Mouse (Mus musculus) heart, embryonic 12.5 days (tissue): ENCODE measurements around the gene Tk1. TPM values are rescaled to one million over a fixed set of nuclear protein-coding genes. Genes with fewer than 3 reads are reported as not detected.

ENCODE experiments used
- ATAC-seq: fragments of 200-750 bp; cut with Nextera tagmentation; 2 replicates; pipeline ENCODE4 v1.8.0; 2017; ENCODE audit warnings: moderate TSS enrichment, moderate library complexity; ENCODE audit not compliant: insufficient number of reproducible peaks, low FRiP score
- H3K27ac ChIP-seq: fragments of 300-500 bp; sonication (generic); 2 replicates; pipeline ENCODE4 v1.5.1; 2016; ENCODE audit warnings: mild to moderate bottlenecking, moderate library complexity; ENCODE audit not compliant: poor library complexity, severe bottlenecking
- H3K27me3 ChIP-seq: fragments of 300-500 bp; sonication (generic); replicated peaks from 2 replicates; pipeline ENCODE4 v1.6.1; 2016; ENCODE audit warnings: mild to moderate bottlenecking, moderate library complexity
- H3K36me3 ChIP-seq: fragments of 300-500 bp; sonication (generic); 2 replicates; pipeline ENCODE4 v1.6.1; 2016; ENCODE audit warnings: mild to moderate bottlenecking, moderate library complexity
- H3K4me1 ChIP-seq: fragments of 300-500 bp; sonication (generic); replicated peaks from 2 replicates; pipeline ENCODE4 v1.6.1; 2016; ENCODE audit warnings: mild to moderate bottlenecking
- H3K4me2 ChIP-seq: fragments of 300-500 bp; sonication (generic); 2 replicates; pipeline ENCODE4 v1.6.1; 2016; ENCODE audit warnings: mild to moderate bottlenecking, moderate library complexity
- H3K4me3 ChIP-seq: fragments of 300-500 bp; sonication (generic); 2 replicates; pipeline ENCODE4 v1.5.1; 2016; ENCODE audit warnings: mild to moderate bottlenecking
- H3K9ac ChIP-seq: fragments of 300-500 bp; sonication (generic); 2 replicates; pipeline ENCODE4 v1.6.1; 2016; ENCODE audit warnings: mild to moderate bottlenecking, moderate library complexity
- H3K9me3 ChIP-seq: fragments of 300-500 bp; sonication (generic); replicated peaks from 2 replicates; pipeline ENCODE4 v1.6.1; 2016; ENCODE audit warnings: mild to moderate bottlenecking, moderate library complexity
- WGBS: fragments of 180-500 bp; shearing (Covaris S2); methylation state at CpG from one replicate; pipeline ENCODE4 v1.1.7; 2016; 5-methylcytosine and 5-hydroxymethylcytosine counted together
- polyA plus RNA-seq: library from polyadenylated mRNA; unstranded; fragments of >200 nt; fragmentation: Nextera tagmentation; extraction: Ambion mirVana; gene quantifications from 2 replicates; pipeline ENCODE4 v1.2.1, GENCODE M21; 2016

Gene Tk1
- polyA plus RNA-seq, 1 experiment from 2014 or later, result 101 TPM

GRCm38 (mm10) chr11:117768725-117769682 is 56.9 kb downstream of the Tk1 start:
- no peaks in the 10 kb centered on the region for H3K27me3 ChIP-seq
- 82% methylated on average over 20 of the region's 20 CpGs for WGBS
- no peak overlapping the region for H3K4me3 ChIP-seq
- no peak overlapping the region for H3K27ac ChIP-seq
- no peak overlapping the region for H3K9ac ChIP-seq
- H3K4me2 ChIP-seq, result no peak overlapping the region
- H3K4me1 ChIP-seq, result peaks cover 15% of the 10 kb centered on the region
- no peak for ATAC-seq
- no peaks in the 10 kb centered on the region for H3K9me3 ChIP-seq
- H3K36me3 ChIP-seq, result peaks cover 84% of the 10 kb centered on the region

GRCm38 (mm10) chr11:117766275-117766674 is 59.6 kb downstream of the Tk1 start:
- H3K4me1 ChIP-seq, result peaks cover 15% of the 10 kb centered on the region
- H3K4me3 ChIP-seq, result no peak overlapping the region
- H3K36me3 ChIP-seq, result peaks cover 71% of the 10 kb centered on the region
- no peak overlapping the region for H3K27ac ChIP-seq
- WGBS, result 77% methylated on average over 3 of the region's 3 CpGs
- no peak for ATAC-seq
- no peak overlapping the region for H3K9ac ChIP-seq
- no peaks in the 10 kb centered on the region for H3K27me3 ChIP-seq
- H3K9me3 ChIP-seq, result no peaks in the 10 kb centered on the region
- no peak overlapping the region for H3K4me2 ChIP-seq

Other genes starting within 250 kb of the Tk1 start
- 7.6 and 8.2 TPM in 2 replicates for gene Tnrc6c, start 171.8 kb downstream of the Tk1 start, polyA plus RNA-seq
- 4.0 and 4.1 TPM in 2 replicates for gene Tmc8, start 44.0 kb downstream of the Tk1 start, polyA plus RNA-seq
- 23.8 and 26.5 TPM in 2 replicates for gene Tmc6, start 43.9 kb downstream of the Tk1 start, polyA plus RNA-seq
- 0.71 and 1.7 TPM in 2 replicates for gene 6030468B19Rik, start 28.4 kb downstream of the Tk1 start, polyA plus RNA-seq
- gene Gm20708, start 16.4 kb downstream of the Tk1 start, polyA plus RNA-seq, result 0.78 and 0.82 TPM in 2 replicates
- gene Syngr2, start 16.4 kb downstream of the Tk1 start, polyA plus RNA-seq, result 68.9 and 69.3 TPM in 2 replicates
- 10.5 and 13.5 TPM in 2 replicates for gene Afmid, start 168 bp downstream of the Tk1 start, polyA plus RNA-seq
- gene Birc5, start 23.2 kb upstream of the Tk1 start, polyA plus RNA-seq, result 250 and 252 TPM in 2 replicates
- gene Tmem235, start 34.7 kb upstream of the Tk1 start, polyA plus RNA-seq, result not detected in 2 replicates
- 3.7 and 4.9 TPM in 2 replicates for gene Tha1, start 47.4 kb upstream of the Tk1 start, polyA plus RNA-seq
- 7.1 and 8.0 TPM in 2 replicates for gene Socs3, start 144.0 kb upstream of the Tk1 start, polyA plus RNA-seq
- 28.9 and 29.6 TPM in 2 replicates for gene Pgs1, start 160.2 kb upstream of the Tk1 start, polyA plus RNA-seq